Mouse (Mus musculus) C2C12 (cell line): ENCODE data around the gene Hck. TPM values are rescaled to one million over a fixed set of nuclear protein-coding genes. Genes with fewer than 3 reads are reported as not detected.

Source experiments
- H3K27me3 ChIP-seq: one replicate; pipeline ENCODE4 v1.6.1; 2011; ENCODE audit not compliant: control insufficient read depth, insufficient read depth, insufficient read length
- H3K36me3 ChIP-seq: one replicate; pipeline ENCODE4 v1.6.1; 2011; ENCODE audit not compliant: control insufficient read depth, insufficient read depth
- H3K4me3 ChIP-seq: one replicate; pipeline ENCODE4 v1.5.1; 2011; ENCODE audit warnings: mild to moderate bottlenecking, control low read depth; ENCODE audit not compliant: poor library complexity, insufficient read depth, severe bottlenecking
- H3K79me2 ChIP-seq: one replicate; pipeline ENCODE4 v1.6.1; 2011; ENCODE audit not compliant: control insufficient read depth, insufficient read depth
- H3K79me3 ChIP-seq: one replicate; pipeline ENCODE4 v1.6.1; 2011; ENCODE audit warnings: low read depth, control low read depth
- H3ac ChIP-seq: one replicate; pipeline ENCODE3; 2011; ENCODE audit warnings: low read depth; ENCODE audit not compliant: control insufficient read depth, insufficient read length
- CEBPB ChIP-seq: IDR thresholded peaks from one replicate; pipeline ENCODE4 v1.6.1; 2011; ENCODE audit warnings: low read depth, mild to moderate bottlenecking, control low read depth, moderate library complexity
- CTCF ChIP-seq: IDR thresholded peaks from one replicate; pipeline ENCODE4 v1.5.1; 2011; ENCODE audit not compliant: control insufficient read depth, insufficient read depth, insufficient read length
- FOSL1 ChIP-seq: IDR thresholded peaks from one replicate; pipeline ENCODE4 v1.8.0; 2011; ENCODE audit warnings: mild to moderate bottlenecking, low read length; ENCODE audit not compliant: poor library complexity, insufficient read depth, severe bottlenecking
- MAX ChIP-seq: IDR thresholded peaks from one replicate; pipeline ENCODE4 v1.6.1; 2011; ENCODE audit warnings: mild to moderate bottlenecking, control low read depth
- MYOD1 ChIP-seq: IDR thresholded peaks from one replicate; pipeline ENCODE4 v1.6.1; 2011; ENCODE audit warnings: low read depth; ENCODE audit not compliant: control insufficient read depth, insufficient read length
- MYOG ChIP-seq: IDR thresholded peaks from one replicate; pipeline ENCODE4 v1.6.1; 2011; ENCODE audit not compliant: control insufficient read depth, insufficient read length; ENCODE audit errors: extremely low read depth
- USF1 ChIP-seq: IDR thresholded peaks from one replicate; pipeline ENCODE4 v1.6.1; 2011; ENCODE audit warnings: low read depth, mild to moderate bottlenecking, control low read depth, moderate library complexity
- polyA plus RNA-seq: library from polyadenylated mRNA; unstranded; fragments of >200 nt; fragmentation: generic; extraction: Trizol; gene quantifications from one replicate; pipeline ENCODE4 v1.2.1, GENCODE M21; 2012; ENCODE audit warnings: missing spikeins

The Hck gene
- polyA plus RNA-seq, 1 experiment = 0.32 TPM

- Histone ChIP-seq H3K79me3 (no peaks in the 10 kb centered on the region), H3K36me3 (no peaks in the 10 kb centered on the region), H3K27me3 (peaks cover 79% of the 10 kb centered on the region), H3K4me3 (no peak overlapping the region), H3ac (no peak overlapping the region), H3K79me2 (no peaks in the 10 kb centered on the region)
- TF ChIP-seq MYOD1 (no peak), CTCF (no peak), MAX (no peak), FOSL1 (no peak), MYOG (no peak), USF1 (no peak), CEBPB (no peak)
Observed at GRCm38 (mm10) chr2:153066991-153067390, 41.3 kb upstream of the Hck start.

GRCm38 (mm10) chr2:153070762-153071490, 37.3 kb upstream of the Hck start:
- no peak for TF ChIP-seq FOSL1
- no peak for TF ChIP-seq MYOD1
- no peak for TF ChIP-seq CTCF
- TF ChIP-seq MAX = no peak
- no peak for TF ChIP-seq MYOG
- no peak for TF ChIP-seq USF1
- TF ChIP-seq CEBPB = no peak
- no peak overlapping the region for H3ac ChIP-seq
- H3K27me3 ChIP-seq = peaks cover 83% of the 10 kb centered on the region
- H3K79me3 ChIP-seq = no peaks in the 10 kb centered on the region
- no peak overlapping the region for H3K4me3 ChIP-seq
- H3K79me2 ChIP-seq = no peaks in the 10 kb centered on the region
- H3K36me3 ChIP-seq = no peaks in the 10 kb centered on the region

- TF ChIP-seq MYOG = no peak
- no peak for TF ChIP-seq MYOD1
- no peak for TF ChIP-seq CTCF
- no peak for TF ChIP-seq MAX
- TF ChIP-seq USF1 = no peak
- TF ChIP-seq CEBPB = no peak
- TF ChIP-seq FOSL1 = no peak
- no peaks in the 10 kb centered on the region for H3K79me3 ChIP-seq
- H3K27me3 ChIP-seq = peaks cover 85% of the 10 kb centered on the region
- H3K36me3 ChIP-seq = no peaks in the 10 kb centered on the region
- H3ac ChIP-seq = no peak overlapping the region
- no peak overlapping the region for H3K4me3 ChIP-seq
- H3K79me2 ChIP-seq = no peaks in the 10 kb centered on the region
Observed at GRCm38 (mm10) chr2:153071491-153072184, 36.6 kb upstream of the Hck start.

GRCm38 (mm10) chr2:153074651-153075050, 33.6 kb upstream of the Hck start:
- Histone ChIP-seq H3K36me3 (no peaks in the 10 kb centered on the region), H3K79me3 (no peaks in the 10 kb centered on the region), H3K4me3 (no peak overlapping the region), H3K27me3 (peaks cover 85% of the 10 kb centered on the region), H3K79me2 (no peaks in the 10 kb centered on the region), H3ac (no peak overlapping the region)
- TF ChIP-seq USF1 = no peak
- no peak for TF ChIP-seq CEBPB
- TF ChIP-seq MYOG = no peak
- no peak for TF ChIP-seq MYOD1
- no peak for TF ChIP-seq CTCF

- Histone ChIP-seq H3K36me3 (no peaks in the 10 kb centered on the region), H3ac (no peak overlapping the region), H3K4me3 (no peak overlapping the region), H3K79me3 (no peaks in the 10 kb centered on the region), H3K79me2 (no peaks in the 10 kb centered on the region), H3K27me3 (peaks cover 74% of the 10 kb centered on the region)
- TF ChIP-seq CTCF (no peak), FOSL1 (no peak), CEBPB (no peak), MAX (no peak), USF1 (no peak)
Observed at GRCm38 (mm10) chr2:153075961-153076360, 32.3 kb upstream of the Hck start.

GRCm38 (mm10) chr2:153080841-153081523, 27.3 kb upstream of the Hck start:
- H3K27me3 ChIP-seq = peaks cover 34% of the 10 kb centered on the region
- TF ChIP-seq FOSL1 = no peak
- TF ChIP-seq CTCF = peak; percentile 76
- H3ac ChIP-seq = no peak overlapping the region
- H3K79me3 ChIP-seq = no peaks in the 10 kb centered on the region
- no peaks in the 10 kb centered on the region for H3K36me3 ChIP-seq
- no peaks in the 10 kb centered on the region for H3K79me2 ChIP-seq
- no peak overlapping the region for H3K4me3 ChIP-seq
